Mouse (Mus musculus) gastrocnemius, adult 18-20 months (tissue): ENCODE data around the gene Col12a1. TPM values are rescaled to one million over a fixed set of nuclear protein-coding genes. Genes with fewer than 3 reads are reported as not detected.

Source experiments
- DNase-seq: peaks from one replicate; pipeline ENCODE4 v3.0.0; 2021; ENCODE audit warnings: low spot score
- long read RNA-seq, 2 experiments: library from polyadenylated mRNA; stranded (forward); transcript quantifications; one replicate each; pipeline ENCODE4 v2.0.0; 2021
- total RNA-seq, 2 experiments: library from RNA; stranded (reverse); gene quantifications; 2 replicates each; pipeline ENCODE4 v1.2.3; 2021

Gene Col12a1
- 1 to 10 TPM; 1.8 to 7.3 TPM for total RNA-seq
- long read RNA-seq, experiment 1, partial matches to known transcripts: 2 of 2 reads
- long read RNA-seq, experiment 1, other reads (novel, unspliced or antisense): 0 of 2 reads
- long read RNA-seq, experiment 2: 0 reads

DNA sequence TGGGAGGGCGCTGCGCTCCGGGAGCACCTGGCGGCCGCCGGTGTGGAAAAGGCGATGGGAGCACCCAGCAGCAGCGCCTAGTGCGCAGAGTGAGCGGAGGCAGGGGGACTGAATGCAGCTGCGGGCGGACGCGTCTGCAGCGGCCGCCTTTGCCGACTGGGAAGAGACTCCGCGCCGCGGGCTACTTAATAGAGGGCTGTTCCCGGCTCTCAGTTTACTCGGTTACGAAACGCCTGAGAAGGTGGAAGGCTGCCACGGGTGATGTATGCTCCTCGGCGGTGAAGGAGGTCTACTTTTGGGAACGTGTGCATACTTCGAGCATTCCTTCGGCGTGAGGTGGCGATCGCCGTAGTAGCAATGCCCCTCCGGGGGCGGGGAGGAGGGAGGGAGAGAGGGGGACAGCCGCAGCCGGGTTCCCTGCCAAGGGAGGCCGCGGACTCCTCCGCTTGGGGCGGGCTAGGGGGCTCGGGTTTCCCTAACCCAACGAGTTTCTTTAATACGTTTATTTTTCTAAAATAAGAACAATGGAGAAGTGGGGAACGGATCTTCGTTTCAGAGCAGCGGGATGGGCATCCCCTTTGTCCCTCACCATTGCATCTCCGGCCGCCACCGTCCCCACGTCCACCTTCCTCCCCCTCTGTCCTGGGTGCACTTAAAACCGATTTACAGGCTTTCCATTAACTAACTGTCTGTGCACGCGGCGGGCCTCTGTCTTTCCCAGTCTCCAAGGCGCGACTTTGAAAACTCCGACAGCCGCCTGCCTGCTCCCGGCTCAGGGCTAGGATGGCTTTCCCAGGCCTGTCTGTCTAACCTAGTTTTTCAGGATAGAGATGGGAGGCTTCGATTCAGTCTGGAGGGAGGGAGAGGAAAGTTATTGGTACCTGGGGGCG is at the start of gene Col12a1:
Gene Col12a1, minus strand, starts transcription at position 351 of the 890 bp plus-strand sequence.
- DNase-seq: peak; percentile 82

DNA sequence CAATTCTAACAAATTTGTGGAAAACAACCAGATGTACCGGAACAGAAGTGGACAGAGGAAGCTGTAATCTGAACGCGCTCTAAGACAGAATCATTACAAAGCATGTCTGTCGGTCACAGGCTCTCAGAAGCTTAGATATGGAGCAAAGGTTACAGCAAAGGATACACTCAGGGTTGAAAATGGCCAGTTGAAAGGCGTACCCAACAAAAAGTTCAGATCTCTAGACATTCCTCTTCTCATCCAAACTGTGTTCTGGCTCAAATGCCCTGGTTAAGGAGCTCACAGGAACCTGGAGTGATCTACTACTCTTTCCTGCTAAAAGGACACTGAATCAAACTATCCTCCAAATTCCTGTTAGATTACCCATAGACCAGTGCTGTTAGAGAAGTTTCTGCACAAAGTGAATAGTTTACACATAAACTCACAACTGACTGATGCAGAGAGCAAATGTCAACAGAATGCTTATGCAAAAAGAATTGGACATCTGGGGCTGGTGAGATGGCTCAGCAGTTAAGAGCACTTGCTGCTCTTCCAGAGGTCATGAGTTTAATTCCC is 48.4 kb upstream of the Col12a1 start:
- no peak for DNase-seq

DNA sequence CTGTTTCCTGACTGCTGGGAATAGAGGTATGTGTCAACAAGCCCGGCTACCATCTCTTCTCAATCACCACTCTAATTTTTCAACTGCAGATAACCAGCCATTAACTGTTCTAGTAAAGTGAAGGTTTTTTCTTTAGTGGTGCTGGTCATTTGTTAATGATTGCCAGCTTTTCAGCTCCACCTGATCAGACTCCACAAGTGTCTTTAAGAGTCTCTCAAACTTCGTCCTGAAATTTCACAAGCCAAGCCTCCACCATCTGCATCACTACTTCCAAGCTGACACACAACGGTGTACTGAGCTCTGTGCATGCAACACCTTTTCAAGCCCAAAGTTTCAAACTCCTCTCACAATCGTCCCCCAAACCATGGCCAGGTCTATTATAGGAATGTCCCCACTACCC is 46.7 kb upstream of the Col12a1 start:
- DNase-seq: no peak

DNA sequence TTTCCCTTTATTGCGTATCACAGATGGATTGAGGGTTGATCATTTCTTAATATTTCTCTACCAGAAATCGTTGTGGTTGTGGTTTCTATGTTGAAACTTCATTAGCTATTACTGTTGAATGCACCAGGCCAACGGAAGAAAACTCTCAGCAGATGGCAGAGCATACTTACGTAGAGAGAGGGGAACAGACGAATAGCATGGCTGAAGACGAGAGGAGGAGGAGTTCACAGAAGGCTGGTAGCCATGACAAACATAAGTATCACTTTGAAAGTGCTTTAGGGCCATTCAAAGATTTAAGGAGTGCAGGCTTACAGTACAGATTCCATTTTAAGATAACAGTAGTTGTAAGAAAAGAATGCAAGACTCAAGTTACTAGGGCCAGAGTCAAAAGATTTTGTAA is 43.9 kb upstream of the Col12a1 start:
- no peak for DNase-seq

DNA sequence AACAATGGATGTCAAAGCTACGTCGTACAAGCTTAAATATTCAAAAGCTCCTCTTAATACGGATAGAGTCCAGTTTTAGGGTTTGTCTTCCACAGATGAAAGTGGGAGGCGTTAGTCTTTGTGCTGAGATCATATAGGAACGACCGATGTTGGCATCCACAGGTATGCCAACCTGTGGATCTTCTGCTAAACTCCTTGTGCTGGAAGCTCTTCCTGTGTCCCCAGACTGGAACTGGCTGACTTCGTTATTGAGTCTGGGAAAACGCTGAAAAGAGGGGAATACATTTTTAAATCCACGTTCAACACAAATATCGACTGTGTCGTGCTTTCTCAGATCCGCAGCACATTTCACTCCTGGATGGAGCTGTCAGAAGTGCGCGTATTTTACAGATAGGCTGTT is 41.4 kb upstream of the Col12a1 start:
- no peak for DNase-seq

DNA sequence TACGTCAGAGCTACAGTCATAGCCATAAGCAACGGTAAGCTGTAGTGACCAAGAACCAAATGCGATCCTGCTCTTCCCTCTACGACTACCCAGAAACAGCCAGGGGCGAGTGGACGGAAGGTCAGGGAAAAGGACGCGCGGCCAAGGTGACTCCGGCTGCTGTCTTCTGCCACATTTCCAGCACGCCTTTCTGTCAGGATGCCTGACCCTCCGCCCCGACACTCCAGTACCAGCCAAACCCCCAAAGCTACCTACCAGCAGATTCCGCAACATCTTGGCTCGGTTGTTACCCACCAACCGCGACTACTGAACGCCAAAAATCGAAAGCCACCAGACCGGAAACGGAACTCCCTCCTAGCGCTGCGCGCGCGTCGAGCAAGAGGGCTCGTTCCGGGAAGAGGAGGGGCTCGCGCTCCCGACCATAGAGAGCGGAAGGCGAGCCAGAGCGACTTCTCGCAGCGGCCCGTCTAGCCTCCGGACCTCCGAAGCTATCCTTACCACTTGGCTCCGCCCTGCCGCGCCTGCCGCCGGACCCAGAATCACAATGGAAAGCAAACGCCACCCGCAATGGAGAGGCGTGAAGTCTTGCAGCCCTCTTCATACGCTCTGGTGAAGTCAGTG is 40.9 kb upstream of the Col12a1 start, which contains the start of gene Cox7a2:
Gene Cox7a2, minus strand, starts transcription at position 494 of the 621 bp plus-strand sequence.
- DNase-seq: peak; percentile 95

DNA sequence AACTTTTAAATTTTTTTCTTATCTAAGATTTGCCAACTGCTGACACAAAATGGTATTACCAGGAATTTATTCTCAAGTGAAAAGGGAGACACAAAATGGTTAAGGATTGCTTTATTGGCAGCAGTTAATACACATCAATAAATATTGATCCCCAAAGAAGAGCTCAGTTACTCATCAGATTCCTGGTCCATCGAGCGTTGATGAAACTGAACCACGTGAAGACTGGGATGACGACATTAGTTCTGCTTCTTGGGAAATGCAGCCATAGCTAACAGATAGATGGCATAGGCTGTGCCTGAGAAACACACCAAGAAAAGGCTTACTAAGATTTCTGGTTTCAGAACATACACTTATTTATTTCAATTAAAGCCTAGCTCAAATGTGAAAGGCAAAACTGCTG is 36.7 kb upstream of the Col12a1 start:
- no peak for DNase-seq

DNA sequence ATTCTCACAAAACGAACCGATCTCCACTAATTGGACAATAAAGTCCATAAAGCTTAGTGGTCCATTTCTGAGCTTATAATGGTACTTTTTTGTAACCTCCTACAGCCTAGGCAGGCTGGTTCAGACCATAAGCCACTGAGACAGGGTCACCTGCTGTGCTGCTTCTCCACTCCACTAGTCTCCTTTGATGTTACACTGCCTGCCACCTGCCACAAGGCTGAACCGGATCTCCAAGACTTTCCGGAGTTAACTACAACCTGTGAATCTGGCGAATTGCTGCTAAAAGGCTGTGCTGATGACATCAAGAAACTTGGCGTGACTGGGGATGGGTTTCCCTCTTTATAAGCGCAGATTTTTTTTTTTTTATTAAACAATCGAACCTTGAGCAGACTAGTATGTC is 33.2 kb upstream of the Col12a1 start:
- no peak for DNase-seq

DNA sequence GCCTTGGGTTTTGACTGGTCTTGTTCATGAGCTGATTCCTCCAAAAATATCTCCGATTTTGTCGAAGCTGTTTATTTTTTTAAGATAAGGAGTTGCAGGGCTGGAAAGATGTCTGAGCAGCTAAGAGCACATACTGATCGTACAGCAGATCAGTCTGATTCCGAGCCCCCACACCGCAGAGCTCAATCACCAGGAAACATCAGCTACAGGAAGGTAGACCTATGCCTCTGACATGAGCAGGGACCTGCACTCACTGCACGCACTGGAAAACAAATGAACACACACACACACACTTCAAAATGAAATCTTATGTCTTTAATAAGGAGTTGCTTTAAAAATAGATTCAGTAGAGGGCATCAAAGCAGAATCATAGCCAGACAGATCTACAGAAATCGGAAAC is 32.1 kb upstream of the Col12a1 start:
- no peak for DNase-seq

DNA sequence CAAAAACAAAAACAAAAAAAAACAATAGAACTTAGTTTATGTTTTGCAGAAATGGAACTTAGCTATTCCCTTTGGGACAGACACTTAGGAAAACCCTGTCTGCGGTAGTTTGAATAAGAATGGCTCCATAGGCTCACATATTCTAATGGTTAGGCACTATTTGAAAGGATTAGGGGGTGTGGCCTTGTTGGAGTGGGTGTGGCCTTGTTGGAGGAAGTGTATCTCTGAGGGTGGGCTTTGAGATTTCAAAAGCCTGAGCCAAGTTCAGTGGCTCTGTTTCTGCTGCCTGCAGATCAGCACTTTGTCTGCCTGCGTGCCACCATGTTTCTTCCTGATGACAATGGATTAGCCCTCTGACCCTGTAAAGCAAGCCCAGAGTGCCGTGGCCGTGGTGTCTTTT is 26.4 kb upstream of the Col12a1 start:
- no peak for DNase-seq

DNA sequence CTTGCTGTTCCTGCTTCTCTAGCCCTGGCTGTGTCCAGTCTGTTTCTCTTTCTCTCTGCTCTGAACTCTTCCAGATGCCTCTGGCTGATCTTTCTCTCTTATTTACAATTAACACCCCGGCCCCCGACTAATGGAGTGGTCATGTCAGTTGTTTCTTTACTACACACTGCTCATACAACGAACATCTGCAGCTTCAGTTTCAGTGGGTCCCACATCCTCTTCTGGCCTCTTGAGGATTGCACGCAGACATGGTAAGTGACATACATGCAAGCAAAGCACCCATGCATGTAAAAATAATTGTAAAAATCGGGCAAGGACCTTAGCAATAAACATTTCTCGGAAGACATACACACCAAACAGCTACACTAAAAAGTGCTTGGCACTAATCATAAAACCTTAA is 17.0 kb upstream of the Col12a1 start:
- no peak for DNase-seq

DNA sequence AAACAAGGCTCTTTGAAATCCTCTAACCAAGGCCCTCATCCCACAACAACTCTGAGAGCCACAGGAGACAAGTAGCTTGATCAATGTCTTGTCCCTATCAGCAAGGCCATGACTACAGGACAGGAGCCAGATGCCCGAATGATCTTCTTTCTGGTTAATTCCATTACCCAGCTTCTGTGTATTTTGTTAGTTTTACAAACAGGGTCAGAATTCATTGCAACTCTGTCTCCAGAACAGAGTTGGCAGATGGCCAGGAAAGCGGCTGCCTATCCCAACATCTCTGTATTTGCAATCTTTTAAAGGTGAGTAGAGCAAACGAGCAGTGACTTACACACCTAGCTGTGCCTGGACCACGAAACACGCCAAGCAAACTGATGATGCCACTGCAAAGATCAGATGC is 11.7 kb upstream of the Col12a1 start:
- no peak for DNase-seq

DNA sequence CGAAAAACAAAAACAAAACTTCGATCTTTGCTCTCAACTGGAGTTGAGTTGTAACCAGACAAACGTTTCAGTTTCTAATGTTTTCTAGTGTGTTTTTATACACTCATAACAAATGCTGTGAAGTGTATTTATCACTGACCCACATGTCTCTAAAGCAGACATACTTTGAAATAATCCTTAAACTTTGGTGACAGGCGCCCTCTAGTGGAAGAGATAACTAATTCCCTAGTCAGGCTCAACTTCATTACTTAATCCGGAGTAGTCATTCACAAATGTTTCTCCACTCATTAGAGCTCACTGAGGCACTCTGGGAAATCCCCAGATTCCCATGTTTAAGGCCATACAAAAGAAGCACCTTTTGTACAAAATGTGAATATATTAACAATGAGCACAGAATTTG is 4.5 kb upstream of the Col12a1 start:
- peak; percentile 20 for DNase-seq

DNA sequence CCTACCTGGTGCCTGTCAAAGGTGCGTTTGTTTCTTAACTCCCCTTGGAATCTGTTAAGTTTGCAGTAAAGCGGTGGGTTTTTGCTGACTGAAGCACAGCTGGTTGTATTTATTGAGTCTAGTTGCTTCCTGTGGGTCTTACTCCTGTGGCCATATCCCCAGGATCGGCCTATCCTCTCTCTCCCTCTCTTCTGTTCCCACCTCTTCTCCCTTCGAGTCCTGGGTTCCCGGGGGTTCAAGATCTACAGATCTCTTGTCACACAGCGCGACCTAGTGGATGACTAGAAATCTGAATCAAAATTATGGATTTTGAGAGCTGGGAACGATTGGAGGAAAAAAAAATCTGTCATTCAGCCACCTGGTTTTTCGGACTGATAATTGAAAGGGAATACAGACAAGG is 2.4 kb upstream of the Col12a1 start:
- peak; percentile 40 for DNase-seq

DNA sequence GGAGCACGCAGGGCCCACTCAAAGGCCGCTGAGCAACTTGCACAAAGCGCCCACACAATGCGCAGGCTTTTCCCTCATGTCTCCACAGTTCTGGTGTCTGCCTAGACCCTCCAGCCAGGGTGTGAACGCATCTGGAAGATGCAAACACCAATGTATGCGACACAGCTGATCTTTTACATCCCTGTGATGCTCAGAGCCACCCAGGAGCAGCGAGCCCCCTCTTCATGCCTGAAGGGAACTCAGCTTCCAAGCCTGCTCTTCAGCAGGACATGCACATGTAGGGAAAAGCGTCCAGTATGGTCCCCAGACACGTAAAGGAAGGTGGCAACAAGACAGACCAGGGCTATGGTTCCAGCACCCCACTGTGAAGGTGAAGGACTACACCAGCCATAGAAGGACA is 1.5 kb upstream of the Col12a1 start:
- no peak for DNase-seq

DNA sequence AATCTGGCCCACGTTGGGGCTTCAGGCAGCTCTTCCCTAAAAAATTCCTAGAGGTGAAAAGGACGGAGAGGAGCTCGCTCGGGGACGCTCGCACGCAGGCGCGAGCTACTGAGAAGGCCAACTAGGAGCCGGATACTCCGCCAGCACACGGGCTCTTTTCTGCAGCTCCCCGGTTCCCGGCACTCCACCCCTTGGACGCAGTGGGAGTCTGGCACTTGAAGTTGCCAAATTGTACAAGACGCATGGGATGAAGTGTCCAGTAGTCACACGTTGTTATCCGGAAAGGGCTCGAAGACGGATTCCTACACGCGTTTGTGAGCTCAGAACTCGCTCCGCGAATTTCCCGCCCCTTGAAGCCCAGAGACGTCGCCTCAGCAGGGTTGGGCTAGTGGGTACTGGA is 820 bp upstream of the Col12a1 start:
- DNase-seq: peak; percentile 18

DNA sequence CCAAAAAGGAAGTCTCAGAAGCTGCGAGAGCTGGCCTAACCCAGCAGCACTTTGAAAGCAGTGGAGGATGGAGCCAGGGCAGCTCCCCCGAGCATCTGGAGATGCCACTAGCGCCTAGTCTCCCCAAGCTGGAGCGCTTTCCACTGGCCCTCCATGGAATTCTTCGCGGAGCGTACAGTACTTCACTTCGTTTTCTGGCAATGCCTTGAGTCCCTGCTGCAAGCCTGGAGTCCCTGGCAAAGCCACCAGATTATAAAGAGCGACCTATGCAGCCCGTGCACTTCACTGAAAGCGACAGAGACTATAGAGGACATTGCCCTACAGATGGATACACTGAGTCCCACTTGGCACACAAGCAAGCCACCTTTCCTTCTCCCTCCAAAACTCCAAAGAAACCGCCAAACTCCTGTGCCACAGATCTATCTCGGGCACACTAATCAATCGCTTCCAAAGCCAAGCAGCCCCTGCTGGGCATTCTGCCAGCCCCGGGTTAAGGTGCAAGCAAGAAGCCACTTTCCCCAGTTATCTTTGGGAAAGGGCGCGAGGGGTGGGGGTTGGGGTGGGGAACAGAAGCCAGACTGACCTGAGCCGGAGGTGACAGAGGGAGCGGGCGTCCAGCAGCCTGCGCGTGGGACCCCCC is 675 bp downstream of the Col12a1 start:
- no peak for DNase-seq

DNA sequence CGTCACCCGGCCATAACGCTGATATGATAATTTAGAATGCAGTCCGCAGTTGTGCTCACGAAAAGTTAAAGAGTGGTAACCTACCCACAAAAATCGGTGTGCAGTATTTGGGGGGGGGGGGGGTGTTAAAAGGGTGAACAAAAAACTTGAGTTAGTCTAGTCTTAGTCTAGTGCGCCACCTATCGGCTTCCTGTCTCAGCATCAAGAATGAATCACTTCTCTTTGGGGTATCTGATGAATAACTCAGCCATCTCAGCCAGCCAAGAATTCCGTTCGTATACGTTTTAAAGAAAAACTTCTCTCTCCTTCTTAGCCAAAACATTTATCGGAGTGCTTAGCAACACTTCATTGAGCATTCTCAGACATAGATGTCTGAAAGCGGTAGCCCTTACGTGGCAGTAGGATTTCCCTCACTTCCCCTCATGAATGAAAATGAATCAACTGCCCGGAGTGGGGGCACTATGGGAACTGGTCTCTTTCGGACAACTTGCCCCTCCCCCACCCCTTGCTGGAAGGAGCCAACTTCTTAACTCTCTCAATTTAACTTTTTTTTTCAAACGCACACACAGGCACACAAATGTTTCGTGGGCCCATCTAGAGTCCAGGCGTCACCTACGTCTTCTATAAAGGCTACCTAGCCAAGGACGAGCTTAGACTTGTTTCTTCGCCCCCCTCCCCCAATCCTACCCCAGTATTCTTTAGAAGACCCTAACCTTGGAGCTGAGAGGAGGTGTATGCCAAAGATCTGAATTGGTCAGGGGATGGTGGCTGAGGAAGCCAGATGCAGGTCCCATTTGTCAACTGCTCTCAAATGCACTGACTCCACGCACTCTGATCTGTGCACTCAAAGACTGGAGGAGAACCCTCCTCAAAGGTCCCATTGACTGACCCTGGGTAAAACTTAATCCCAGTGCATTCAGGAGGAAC is 1.5 kb downstream of the Col12a1 start:
- peak; percentile 61 for DNase-seq

DNA sequence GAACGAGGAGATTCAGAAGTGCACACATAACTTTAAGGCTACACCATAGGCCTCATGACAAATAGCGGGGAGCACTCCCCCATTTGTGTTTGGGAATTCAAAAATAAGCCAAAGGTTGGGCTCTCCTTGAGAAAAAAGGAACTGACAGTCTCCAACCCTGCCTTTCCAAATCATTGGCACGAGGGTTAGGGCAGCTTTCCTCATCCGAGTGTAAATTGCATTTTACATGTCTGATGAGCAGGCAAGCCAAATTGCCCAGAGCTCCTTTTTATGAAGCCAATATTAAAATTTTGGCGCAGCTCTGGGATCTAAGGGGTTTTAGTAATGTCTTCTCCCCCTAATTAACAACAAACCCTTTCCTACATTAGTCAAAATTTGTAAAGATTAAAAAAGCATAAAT is 2.1 kb downstream of the Col12a1 start:
- DNase-seq: no peak

DNA sequence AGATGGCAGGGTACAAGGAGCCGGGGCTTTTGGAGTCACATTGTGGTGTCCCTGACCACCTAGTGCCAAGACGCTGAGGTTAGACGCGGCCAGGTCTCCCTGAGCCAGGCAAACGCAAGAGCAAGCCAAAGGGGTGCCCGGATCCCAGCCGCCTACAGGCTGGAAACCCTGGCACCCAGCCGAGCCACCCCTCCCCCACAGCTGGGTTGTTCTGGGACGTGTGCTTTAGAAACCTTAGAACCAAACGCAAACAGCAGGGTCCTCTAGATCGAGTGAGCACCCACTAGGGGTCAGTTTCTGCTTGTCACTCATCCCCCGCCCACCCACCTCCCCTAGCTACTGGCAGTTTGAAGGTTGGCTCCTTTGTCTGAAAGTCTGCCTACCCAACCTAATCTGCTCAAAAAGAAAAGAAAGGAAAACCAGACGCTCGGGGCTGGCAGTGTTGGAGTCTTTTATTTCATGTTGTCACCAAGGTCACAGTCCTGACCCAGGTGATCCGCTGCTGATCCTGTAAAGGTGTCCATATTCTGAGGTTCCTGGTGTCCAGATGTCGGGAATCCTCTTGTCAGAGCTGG is 4.1 kb downstream of the Col12a1 start:
- DNase-seq: no peak
